Mouse (Mus musculus) liver, adult 2 months (tissue): Measurements from ENCODE around the gene Gse1.

Experiments used
- CTCF ChIP-seq: fragments of 200-500 bp; IDR thresholded peaks from 2 replicates; pipeline ENCODE4 v1.5.1; 2011; ENCODE audit warnings: low read depth, low read length, control low read depth
- POLR2A ChIP-seq: fragments of 200-500 bp; IDR thresholded peaks from 2 replicates; pipeline ENCODE4 v1.6.1; 2011; ENCODE audit warnings: low read length, control low read depth; ENCODE audit not compliant: insufficient read depth; ENCODE audit errors: extremely low read depth

DNA sequence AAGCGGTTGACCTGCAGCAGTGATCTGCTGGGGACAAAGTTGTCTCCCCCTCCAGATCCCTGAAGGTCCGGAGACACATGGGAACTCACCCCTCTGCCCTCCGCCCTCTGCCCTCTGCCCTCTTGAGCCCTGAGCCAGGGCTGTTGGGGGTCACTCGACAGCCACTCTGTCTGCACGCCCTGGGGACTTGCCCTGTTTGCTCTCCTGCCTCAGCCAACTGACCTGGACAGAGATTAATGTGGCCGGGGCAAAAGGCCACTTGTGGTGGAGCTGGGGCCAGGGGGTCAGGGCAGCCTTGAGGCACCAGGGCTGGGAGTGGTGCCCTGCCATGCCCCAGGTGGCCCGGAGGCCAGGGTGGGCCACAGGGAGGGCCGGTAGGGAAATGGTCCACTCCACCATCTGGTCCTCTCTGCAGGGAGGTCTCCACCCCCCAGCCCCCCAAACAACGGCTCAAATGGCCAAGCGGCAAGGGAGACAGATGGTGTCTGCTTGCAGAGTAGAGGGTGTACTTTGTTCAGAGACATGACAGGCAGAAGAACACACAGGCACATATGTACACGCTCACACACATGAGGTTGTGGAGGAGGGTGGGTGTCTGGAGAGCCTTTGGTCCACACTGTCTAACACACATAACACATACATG is 181.2 kb downstream of the Gse1 start:
- TF ChIP-seq CTCF (no peak), POLR2A (no peak)
